Mouse (Mus musculus) lung, embryonic 15.5 days (tissue): ENCODE measurements around the gene Tent5b. TPM values are rescaled to one million over a fixed set of nuclear protein-coding genes. Genes with fewer than 3 reads are reported as not detected.

Experiments
- ATAC-seq: fragments of 200-750 bp; cut with Nextera tagmentation; 2 replicates; pipeline ENCODE4 v1.8.0; 2017; ENCODE audit warnings: moderate number of reproducible peaks, borderline replicate concordance; ENCODE audit not compliant: low FRiP score, low TSS enrichment; ENCODE audit errors: extremely low read depth
- H3K27ac ChIP-seq: fragments of 300-500 bp; sonication (generic); 2 replicates; pipeline ENCODE4 v1.5.1; 2015; ENCODE audit warnings: moderate library complexity, mild to moderate bottlenecking, inconsistent platforms
- H3K27me3 ChIP-seq: fragments of 300-500 bp; sonication (generic); 2 replicates; pipeline ENCODE4 v1.6.1; 2015; ENCODE audit warnings: inconsistent platforms
- H3K36me3 ChIP-seq: fragments of 300-500 bp; sonication (generic); 2 replicates; pipeline ENCODE4 v1.6.1; 2015; ENCODE audit warnings: inconsistent platforms
- H3K4me1 ChIP-seq: fragments of 300-500 bp; sonication (generic); 2 replicates; pipeline ENCODE4 v1.6.1; 2015; ENCODE audit warnings: inconsistent platforms
- H3K4me2 ChIP-seq: fragments of 300-500 bp; sonication (generic); 2 replicates; pipeline ENCODE4 v1.6.1; 2015; ENCODE audit warnings: inconsistent platforms, mild to moderate bottlenecking, moderate library complexity
- H3K4me3 ChIP-seq: fragments of 300-500 bp; sonication (generic); 2 replicates; pipeline ENCODE4 v1.5.1; 2015; ENCODE audit warnings: mild to moderate bottlenecking, inconsistent platforms
- H3K9ac ChIP-seq: fragments of 300-500 bp; sonication (generic); 2 replicates; pipeline ENCODE4 v1.6.1; 2015; ENCODE audit warnings: inconsistent platforms
- H3K9me3 ChIP-seq: fragments of 300-500 bp; sonication (generic); 2 replicates; pipeline ENCODE4 v1.6.1; 2016; ENCODE audit warnings: inconsistent platforms
- WGBS: fragments of 180-500 bp; shearing (Covaris S2); methylation state at CpG from one replicate; pipeline ENCODE4 v1.1.7; 2015; 5-methylcytosine and 5-hydroxymethylcytosine counted together
- polyA plus RNA-seq: library from polyadenylated mRNA; unstranded; fragments of >200 nt; fragmentation: Nextera tagmentation; extraction: Ambion mirVana; gene quantifications from 2 replicates; pipeline ENCODE4 v1.2.1, GENCODE M21; 2015

The Tent5b gene
- polyA plus RNA-seq: 1.5 and 1.9 TPM in 2 replicates

DNA sequence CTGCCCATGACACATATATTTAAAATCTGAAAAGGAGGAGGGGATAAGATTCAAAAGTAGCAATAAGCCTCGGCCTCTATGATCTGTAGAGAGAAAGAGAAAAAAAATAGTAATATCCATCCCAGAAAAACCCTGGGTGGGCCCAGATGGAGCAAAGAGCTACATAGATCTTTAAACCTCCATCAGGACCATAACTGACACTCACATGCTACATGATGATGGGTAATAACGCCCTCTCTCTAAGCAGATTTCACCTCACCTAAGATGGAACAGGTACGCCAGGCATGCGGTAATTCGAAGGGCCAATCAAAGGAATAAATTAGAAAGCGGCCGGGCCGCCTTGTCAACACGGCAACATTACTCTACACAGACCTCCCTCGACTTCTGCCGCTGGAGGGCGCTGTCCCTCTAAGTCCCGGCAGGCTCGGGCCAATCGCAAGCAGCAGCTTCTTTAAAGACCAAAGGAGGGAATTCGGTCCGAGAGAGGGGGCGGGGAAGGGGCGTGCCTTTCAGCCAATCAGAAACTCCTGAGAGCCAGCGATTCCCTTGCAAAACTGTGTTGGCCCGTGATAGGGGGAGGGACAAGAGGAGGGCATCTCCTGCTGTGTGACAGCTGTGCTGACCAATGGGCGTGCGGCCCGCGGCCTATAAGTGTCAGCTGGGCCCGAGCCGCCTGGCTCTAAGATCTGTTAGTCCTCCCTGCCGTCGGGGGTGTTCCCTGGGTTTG is at the start of gene Tent5b:
TSS of gene Tent5b (plus strand) at position 675 of the 727 bp plus-strand sequence.
- Histone ChIP-seq H3K4me1 (peaks cover 18% of the 10 kb centered on the region), H3K27me3 (peaks cover 55% of the 10 kb centered on the region), H3K27ac (no peak within 1 kb of the TSS), H3K4me2 (peak within 1 kb of the TSS; percentile 63), H3K36me3 (no peaks in the 10 kb centered on the region), H3K4me3 (peak within 1 kb of the TSS; percentile 45), H3K9ac (peak within 1 kb of the TSS; percentile 11; the same call in 1 of the 2 replicates), H3K9me3 (no peaks in the 10 kb centered on the region)
- 3% methylated on average over 29 of the region's 29 CpGs for WGBS
- peak; percentile 97 for ATAC-seq

DNA sequence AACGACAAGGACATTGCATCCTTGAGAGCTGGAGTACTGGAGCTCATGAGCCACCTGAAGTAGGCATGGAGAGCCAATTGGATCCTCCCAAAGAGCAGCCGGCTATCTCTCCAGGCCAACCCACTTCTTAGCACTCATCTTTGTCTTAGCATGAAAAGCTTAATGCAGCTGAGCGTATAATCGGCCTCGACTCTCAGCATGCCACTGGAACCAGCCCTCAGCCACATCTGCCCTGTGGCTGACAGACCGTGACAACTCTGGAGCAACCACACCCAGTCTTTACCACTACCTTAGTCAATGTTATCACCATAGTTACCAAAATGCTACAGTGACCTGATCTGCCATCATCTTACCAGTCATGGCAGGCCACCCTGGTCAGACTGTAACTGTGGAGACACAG is 48.4 kb upstream of the Tent5b start:
- no peak for ATAC-seq
- H3K9me3 ChIP-seq: no peaks in the 10 kb centered on the region
- no peak overlapping the region for H3K4me2 ChIP-seq
- no peak overlapping the region for H3K27ac ChIP-seq
- H3K36me3 ChIP-seq: no peaks in the 10 kb centered on the region
- H3K4me1 ChIP-seq: no peaks in the 10 kb centered on the region
- H3K27me3 ChIP-seq: no peaks in the 10 kb centered on the region
- no peak overlapping the region for H3K9ac ChIP-seq
- no peak overlapping the region for H3K4me3 ChIP-seq
- 84% methylated on average over 6 of the region's 6 CpGs for WGBS

- no peak for ATAC-seq
- no peak overlapping the region for H3K4me3 ChIP-seq
- H3K4me2 ChIP-seq: peak overlapping the region; percentile 25; the same call in 1 of the 2 replicates
- no peak overlapping the region for H3K9ac ChIP-seq
- 17% methylated on average over 17 of the region's 17 CpGs for WGBS
- no peaks in the 10 kb centered on the region for H3K4me1 ChIP-seq
- no peak overlapping the region for H3K27ac ChIP-seq
- H3K27me3 ChIP-seq: no peaks in the 10 kb centered on the region
- no peaks in the 10 kb centered on the region for H3K36me3 ChIP-seq
- H3K9me3 ChIP-seq: no peaks in the 10 kb centered on the region
Measured at GRCm38 (mm10) chr4:133432560-133433171, 47.3 kb upstream of the Tent5b start.

- no peak for ATAC-seq
- Histone ChIP-seq H3K4me3 (no peak overlapping the region), H3K27me3 (no peaks in the 10 kb centered on the region), H3K9me3 (no peaks in the 10 kb centered on the region), H3K36me3 (no peaks in the 10 kb centered on the region), H3K4me2 (no peak overlapping the region), H3K27ac (no peak overlapping the region), H3K9ac (no peak overlapping the region), H3K4me1 (peaks cover 14% of the 10 kb centered on the region)
- 87% methylated on average over 11 of the region's 11 CpGs for WGBS
Measured at GRCm38 (mm10) chr4:133435921-133436320, 44.0 kb upstream of the Tent5b start.

GRCm38 (mm10) chr4:133439460-133440376 is 40.2 kb upstream of the Tent5b start:
- Histone ChIP-seq H3K27ac (no peak overlapping the region), H3K27me3 (no peaks in the 10 kb centered on the region), H3K4me2 (peak overlapping the region; percentile 43), H3K4me1 (peaks cover 14% of the 10 kb centered on the region), H3K36me3 (no peaks in the 10 kb centered on the region), H3K4me3 (no peak overlapping the region), H3K9ac (no peak overlapping the region), H3K9me3 (no peaks in the 10 kb centered on the region)
- no peak for ATAC-seq
- 7% methylated on average over 17 of the region's 17 CpGs for WGBS

GRCm38 (mm10) chr4:133440377-133440795 is 39.5 kb upstream of the Tent5b start:
- peak overlapping the region; percentile 43 for H3K4me2 ChIP-seq
- peaks cover 14% of the 10 kb centered on the region for H3K4me1 ChIP-seq
- H3K27me3 ChIP-seq: no peaks in the 10 kb centered on the region
- H3K9ac ChIP-seq: no peak overlapping the region
- H3K27ac ChIP-seq: no peak overlapping the region
- WGBS: 7% methylated on average over 6 of the region's 6 CpGs
- ATAC-seq: no peak
- no peaks in the 10 kb centered on the region for H3K9me3 ChIP-seq
- H3K4me3 ChIP-seq: no peak overlapping the region
- H3K36me3 ChIP-seq: no peaks in the 10 kb centered on the region

DNA sequence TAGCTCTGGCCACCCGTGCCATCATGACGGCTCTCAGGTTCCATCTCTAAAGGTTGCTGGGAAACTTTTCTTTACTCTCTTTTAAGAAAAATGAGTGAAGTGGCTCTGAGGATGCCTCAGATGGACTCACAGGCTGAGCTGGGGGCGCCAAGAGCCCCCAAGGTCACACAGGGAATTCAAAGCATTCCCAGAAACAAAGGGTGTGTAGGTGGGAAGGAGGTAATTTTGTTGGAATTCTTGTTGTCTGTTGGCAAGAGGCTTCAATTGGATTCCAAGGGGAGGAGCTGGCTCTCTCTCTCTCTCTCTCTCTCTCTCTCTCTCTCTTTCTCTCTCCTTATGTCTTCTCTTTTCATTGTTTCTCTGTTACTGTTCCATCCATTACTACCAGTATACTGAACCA is 37.7 kb upstream of the Tent5b start:
- Histone ChIP-seq H3K9ac (no peak overlapping the region), H3K36me3 (no peaks in the 10 kb centered on the region), H3K4me3 (no peak overlapping the region), H3K4me2 (no peak overlapping the region), H3K4me1 (peaks cover 14% of the 10 kb centered on the region), H3K9me3 (no peaks in the 10 kb centered on the region), H3K27me3 (no peaks in the 10 kb centered on the region), H3K27ac (no peak overlapping the region)
- ATAC-seq: no peak
- whole genome bisulfite sequencing: 44% methylated on average over 3 of the region's 3 CpGs

- 60% methylated on average over 5 of the region's 5 CpGs for WGBS
- Histone ChIP-seq H3K4me2 (no peak overlapping the region), H3K4me3 (no peak overlapping the region), H3K4me1 (peaks cover 14% of the 10 kb centered on the region), H3K36me3 (no peaks in the 10 kb centered on the region), H3K9ac (no peak overlapping the region), H3K27ac (peak overlapping the region; percentile 24; the same call in 1 of the 2 replicates), H3K27me3 (no peaks in the 10 kb centered on the region), H3K9me3 (no peaks in the 10 kb centered on the region)
- ATAC-seq: no peak
Measured at GRCm38 (mm10) chr4:133443085-133443484, 36.8 kb upstream of the Tent5b start.

DNA sequence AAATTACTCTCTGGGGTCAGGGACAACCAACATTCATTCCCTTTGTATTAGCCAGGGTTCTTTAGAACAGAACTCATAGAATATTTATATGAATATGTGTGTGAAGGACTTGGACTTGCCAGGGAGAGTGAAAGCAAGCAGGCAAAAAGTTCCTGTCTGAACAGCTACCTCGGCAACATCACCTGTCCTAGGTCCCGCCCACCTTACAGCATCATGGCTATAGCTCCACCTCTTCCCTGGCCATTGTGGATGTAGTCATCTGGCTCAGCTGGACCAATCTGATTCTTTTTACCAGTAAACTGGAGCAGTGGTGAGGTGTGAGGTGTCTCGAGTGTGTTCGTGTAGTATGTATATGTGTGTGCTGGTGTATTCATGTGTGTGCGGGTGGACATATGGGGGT is 34.2 kb upstream of the Tent5b start:
- H3K36me3 ChIP-seq: no peaks in the 10 kb centered on the region
- no peak overlapping the region for H3K9ac ChIP-seq
- H3K4me3 ChIP-seq: no peak overlapping the region
- no peak overlapping the region for H3K4me2 ChIP-seq
- no peaks in the 10 kb centered on the region for H3K27me3 ChIP-seq
- H3K9me3 ChIP-seq: no peaks in the 10 kb centered on the region
- ATAC-seq: no peak
- peaks cover 8% of the 10 kb centered on the region for H3K4me1 ChIP-seq
- H3K27ac ChIP-seq: no peak overlapping the region
- WGBS: 85% methylated on average over 5 of the region's 5 CpGs

- Histone ChIP-seq H3K27me3 (no peaks in the 10 kb centered on the region), H3K4me3 (no peak overlapping the region), H3K9me3 (no peaks in the 10 kb centered on the region), H3K27ac (no peak overlapping the region), H3K4me2 (no peak overlapping the region), H3K9ac (no peak overlapping the region), H3K4me1 (peaks cover 11% of the 10 kb centered on the region), H3K36me3 (no peaks in the 10 kb centered on the region)
- WGBS: 49% methylated on average over 5 of the region's 5 CpGs
- no peak for ATAC-seq
Measured at GRCm38 (mm10) chr4:133447366-133447765, 32.6 kb upstream of the Tent5b start.

DNA sequence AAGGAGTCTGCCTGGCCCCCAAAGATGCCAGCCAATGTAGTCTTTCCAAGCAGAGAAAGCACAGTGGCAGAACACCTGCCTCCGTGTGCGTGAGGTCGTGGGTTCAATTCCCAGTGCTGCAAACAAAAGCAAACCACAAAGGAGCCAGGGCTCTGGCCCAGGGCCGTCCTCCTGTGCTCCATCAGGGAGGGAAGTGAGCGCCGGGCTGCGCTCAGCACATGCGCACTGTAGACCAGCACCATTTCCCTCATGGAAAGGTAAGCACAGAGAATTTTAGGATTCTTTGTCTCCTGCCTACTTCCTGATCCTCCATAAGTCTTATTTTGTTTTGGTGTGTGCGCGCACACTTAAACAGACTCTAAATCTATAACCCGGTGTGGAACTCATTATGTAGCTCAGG is 32.0 kb upstream of the Tent5b start:
- Histone ChIP-seq H3K27ac (no peak overlapping the region), H3K36me3 (no peaks in the 10 kb centered on the region), H3K9me3 (no peaks in the 10 kb centered on the region), H3K9ac (no peak overlapping the region), H3K27me3 (no peaks in the 10 kb centered on the region), H3K4me1 (peaks cover 11% of the 10 kb centered on the region), H3K4me2 (no peak overlapping the region), H3K4me3 (no peak overlapping the region)
- ATAC-seq: no peak
- WGBS: 79% methylated on average over 11 of the region's 11 CpGs
